Mouse (Mus musculus) small intestine, adult 2 months (tissue): ENCODE measurements around the gene Ltbp3. TPM values are rescaled to one million over a fixed set of nuclear protein-coding genes. Genes with fewer than 3 reads are reported as not detected.

Experiments
- H3K27ac ChIP-seq: fragments of 200-500 bp; 2 replicates; pipeline ENCODE4 v1.5.1; 2012; ENCODE audit warnings: low read depth, low read length, control low read depth, inconsistent platforms; ENCODE audit not compliant: insufficient read depth
- H3K27me3 ChIP-seq: fragments of 200-500 bp; 2 replicates; pipeline ENCODE4 v1.6.1; 2012; ENCODE audit warnings: mild to moderate bottlenecking, moderate library complexity, low read length, inconsistent platforms; ENCODE audit not compliant: control insufficient read depth, insufficient read depth
- H3K36me3 ChIP-seq: fragments of 200-500 bp; 2 replicates; pipeline ENCODE4 v1.6.1; 2012; ENCODE audit warnings: mild to moderate bottlenecking, low read length, control low read depth, inconsistent platforms; ENCODE audit not compliant: control insufficient read depth, insufficient read depth
- H3K4me1 ChIP-seq: fragments of 200-500 bp; 2 replicates; pipeline ENCODE4 v1.6.1; 2012; ENCODE audit warnings: low read length, inconsistent platforms, mixed read lengths; ENCODE audit not compliant: control insufficient read depth, insufficient read depth, insufficient read length
- H3K4me3 ChIP-seq: fragments of 200-500 bp; 2 replicates; pipeline ENCODE4 v1.5.1; 2012; ENCODE audit warnings: low read depth, mild to moderate bottlenecking, control low read depth, inconsistent platforms, low read length, moderate library complexity
- CTCF ChIP-seq: fragments of 200-500 bp; IDR thresholded peaks from 2 replicates; pipeline ENCODE4 v1.5.1; 2012; ENCODE audit warnings: low read depth, mild to moderate bottlenecking, control low read depth, inconsistent platforms, low read length, moderate library complexity, mixed read lengths; ENCODE audit not compliant: insufficient replicate concordance, insufficient read length; ENCODE audit errors: extremely low read depth
- POLR2A ChIP-seq: fragments of 200-500 bp; IDR thresholded peaks from 2 replicates; pipeline ENCODE4 v1.6.1; 2012; ENCODE audit warnings: low read depth, mild to moderate bottlenecking, control low read depth, inconsistent platforms, low read length, moderate library complexity
- WGBS: fragments of 180-500 bp; shearing (Covaris S2); methylation state at CpG from one replicate; pipeline ENCODE4 v1.1.7; 2018; 5-methylcytosine and 5-hydroxymethylcytosine counted together
- polyA plus RNA-seq: library from polyadenylated mRNA; depleted of rRNA; stranded (reverse); fragments of >200 nt; gene quantifications from 2 replicates; pipeline ENCODE4 v1.2.3, GENCODE M21; 2012

Gene Ltbp3
- polyA plus RNA-seq, 1 experiment, result 28.2 TPM

DNA sequence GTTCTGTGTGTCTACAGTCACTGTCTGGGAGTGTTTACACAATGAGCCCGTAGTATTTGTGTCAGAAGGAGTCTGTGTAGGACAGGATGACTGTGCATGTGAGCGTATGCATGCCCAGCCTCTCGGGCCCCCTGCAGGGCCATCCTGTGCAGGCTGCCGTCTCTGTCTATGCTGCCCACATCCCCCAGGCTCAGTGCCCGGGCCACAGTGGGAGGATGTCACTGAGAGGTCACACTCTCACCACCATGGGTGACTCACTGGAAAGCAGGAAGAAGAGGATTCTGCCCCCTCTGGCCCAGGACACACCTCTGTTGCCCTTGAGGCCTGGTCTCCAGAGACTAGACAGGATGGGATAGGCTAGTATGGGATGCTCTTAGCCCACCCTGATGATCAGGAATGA is 2.9 kb downstream of the Ltbp3 start:
- H3K4me3 ChIP-seq, result no peak overlapping the region

GRCm38 (mm10) chr19:5745756-5746710 is 5.3 kb downstream of the Ltbp3 start:
- Histone ChIP-seq H3K27ac (no peak overlapping the region), H3K4me1 (peaks cover 13% of the 10 kb centered on the region), H3K27me3 (peaks cover 23% of the 10 kb centered on the region), H3K4me3 (no peak overlapping the region), H3K36me3 (no peaks in the 10 kb centered on the region)
- 20% methylated on average over 36 of the region's 36 CpGs for WGBS
- no peak for TF ChIP-seq POLR2A
- no peak for TF ChIP-seq CTCF

More for the DNA sequence above, 2.9 kb downstream of the Ltbp3 start:
- no peak overlapping the region for H3K27ac ChIP-seq
- no peaks in the 10 kb centered on the region for H3K36me3 ChIP-seq
- H3K27me3 ChIP-seq, result peaks cover 36% of the 10 kb centered on the region
- TF ChIP-seq CTCF (no peak), POLR2A (no peak)
- peaks cover 13% of the 10 kb centered on the region for H3K4me1 ChIP-seq
- WGBS, result 64% methylated on average over 5 of the region's 5 CpGs

GRCm38 (mm10) chr19:5746907-5747363 is 6.2 kb downstream of the Ltbp3 start:
- Histone ChIP-seq H3K36me3 (no peaks in the 10 kb centered on the region), H3K4me1 (peaks cover 8% of the 10 kb centered on the region), H3K4me3 (no peak overlapping the region), H3K27me3 (peaks cover 20% of the 10 kb centered on the region), H3K27ac (no peak overlapping the region)
- no peak for TF ChIP-seq CTCF
- no peak for TF ChIP-seq POLR2A
- WGBS, result 34% methylated on average over 12 of the region's 12 CpGs

- no peaks in the 10 kb centered on the region for H3K36me3 ChIP-seq
- H3K27me3 ChIP-seq, result peaks cover 17% of the 10 kb centered on the region
- 56% methylated on average over 6 of the region's 6 CpGs for WGBS
- no peak overlapping the region for H3K27ac ChIP-seq
- no peak for TF ChIP-seq POLR2A
- TF ChIP-seq CTCF, result no peak
- peaks cover 7% of the 10 kb centered on the region; the same call in 1 of the 2 replicates for H3K4me1 ChIP-seq
- H3K4me3 ChIP-seq, result no peak overlapping the region
Observed at GRCm38 (mm10) chr19:5749476-5749875, 8.8 kb downstream of the Ltbp3 start.

DNA sequence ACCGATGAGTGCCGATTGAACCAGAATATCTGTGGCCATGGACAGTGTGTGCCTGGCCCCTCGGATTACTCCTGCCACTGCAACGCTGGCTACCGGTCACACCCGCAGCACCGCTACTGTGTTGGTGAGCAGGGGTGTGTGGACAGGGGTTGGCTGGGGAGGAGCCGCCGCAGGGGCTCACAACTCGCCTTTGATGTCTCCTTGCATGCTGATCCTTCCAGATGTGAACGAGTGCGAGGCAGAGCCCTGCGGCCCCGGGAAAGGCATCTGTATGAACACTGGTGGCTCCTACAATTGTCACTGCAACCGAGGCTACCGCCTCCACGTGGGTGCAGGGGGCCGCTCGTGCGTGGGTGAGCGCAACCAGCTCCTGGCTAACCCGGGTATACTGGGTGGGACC is 10.2 kb downstream of the Ltbp3 start:
- WGBS, result 40% methylated on average over 22 of the region's 22 CpGs
- peaks cover 17% of the 10 kb centered on the region; the same call in 1 of the 2 replicates for H3K27me3 ChIP-seq
- H3K36me3 ChIP-seq, result no peaks in the 10 kb centered on the region
- no peak overlapping the region for H3K4me3 ChIP-seq
- H3K27ac ChIP-seq, result no peak overlapping the region
- TF ChIP-seq CTCF (no peak), POLR2A (no peak)
- peaks cover 4% of the 10 kb centered on the region; the same call in 1 of the 2 replicates for H3K4me1 ChIP-seq

DNA sequence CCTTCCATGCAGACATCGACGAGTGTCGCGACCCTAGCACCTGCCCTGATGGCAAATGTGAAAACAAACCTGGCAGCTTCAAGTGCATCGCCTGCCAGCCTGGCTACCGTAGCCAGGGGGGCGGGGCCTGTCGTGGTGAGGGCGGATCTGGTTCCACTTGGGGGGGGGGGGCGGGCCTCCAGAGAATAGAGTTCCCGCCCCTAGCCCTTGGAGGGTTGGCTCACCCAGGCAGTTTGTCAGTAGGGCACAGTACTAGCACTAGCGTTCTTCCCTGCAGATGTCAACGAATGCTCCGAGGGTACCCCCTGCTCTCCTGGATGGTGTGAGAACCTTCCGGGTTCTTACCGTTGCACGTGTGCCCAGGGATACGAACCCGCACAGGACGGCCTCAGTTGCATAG is 11.0 kb downstream of the Ltbp3 start:
- H3K4me3 ChIP-seq, result 0 out of 2 replicates have a peak overlapping the region, but pooled peaks have one; percentile 6
- 18% methylated on average over 20 of the region's 20 CpGs for WGBS
- TF ChIP-seq CTCF, result no peak
- no peak for TF ChIP-seq POLR2A
- no peaks in the 10 kb centered on the region for H3K36me3 ChIP-seq
- H3K27me3 ChIP-seq, result 0 out of 2 replicates have a peak, but pooled peaks cover 14% of the 10 kb centered on the region
- no peak overlapping the region for H3K27ac ChIP-seq
- peaks cover 4% of the 10 kb centered on the region for H3K4me1 ChIP-seq
